Mouse (Mus musculus): ENCODE results near the gene Pcna.

GRCm38 (mm10) chr2:132206316-132206881 lies 46.7 kb downstream of the Pcna start:
- TF ChIP-seq CTCF (IDR thresholded peaks at IDR 0.05; ENCODE audit: extremely low read depth, insufficient read depth, low read length) (no peak), POLR2A (IDR thresholded peaks at IDR 0.05; ENCODE audit: extremely low read depth, insufficient read depth, low read length) (no peak)

Data from cortical plate, adult 2 months (tissue).